Comparison of ENCODE assay signal across 17 mouse cellular contexts in the genomic region with DNA sequence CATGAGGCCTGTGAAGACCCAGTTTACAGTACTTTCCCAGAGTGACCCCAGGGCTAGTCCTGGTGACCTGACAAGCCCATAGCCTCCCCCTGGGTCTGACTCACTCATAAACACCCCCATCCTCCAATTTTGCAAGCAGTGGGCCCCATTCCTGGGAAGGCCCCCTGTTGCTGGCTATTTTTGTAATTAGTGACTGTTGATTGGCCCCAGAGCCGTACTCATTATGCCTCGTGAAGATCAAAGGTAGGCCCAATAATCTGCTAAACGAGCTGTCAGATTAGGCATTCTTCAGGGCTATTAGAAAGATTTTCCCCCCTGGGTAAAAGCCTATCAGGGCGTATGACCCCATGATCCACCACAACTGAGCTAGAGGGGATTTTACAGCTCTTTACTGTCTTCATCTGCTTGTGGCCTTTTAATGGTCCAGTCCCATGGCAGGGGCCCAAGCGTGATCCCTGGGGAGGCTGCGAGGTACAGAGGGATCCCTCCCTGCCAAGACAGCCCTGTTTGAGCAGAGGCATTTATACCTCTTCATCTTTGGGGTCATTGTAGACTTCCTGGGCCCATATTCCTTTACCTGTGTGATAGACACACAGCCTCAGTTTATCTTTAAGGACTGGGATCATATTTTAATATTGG.
DNase-seq lines count a peak whose midpoint lies in the region; ATAC-seq lines count a peak whose summit lies in the region.
"Had no signal": no experiment of that assay in that cellular context is flagged by ENCODE, and none has a peak within 500 bp of the region (broad histone marks: within the 10 kb centered on the region; RNA-seq: fewer than 3 reads in every experiment).

No protein-coding gene starts in this region.

- 18% methylated on average over 6 of the region's 6 CpGs for WGBS in forebrain, embryonic 12.5 days
- 12% methylated on average over 6 of the region's 6 CpGs for WGBS in forebrain, embryonic 15.5 days

- peaks cover 5% of the 10 kb centered on the region; the same call in 1 of the 2 replicates for H3K4me1 ChIP-seq in forebrain, embryonic 12.5 days
- H3K4me1 ChIP-seq in forebrain, embryonic 15.5 days = 0 out of 2 replicates have a peak, but pooled peaks cover 5% of the 10 kb centered on the region

- H3K9ac ChIP-seq in forebrain, embryonic 12.5 days = no peak overlapping the region
- H3K9ac ChIP-seq in forebrain, embryonic 15.5 days (replicated peaks) = no peak overlapping the region
- H3K9ac ChIP-seq: liver, embryonic 13.5 days had no signal

- H3K36me3 ChIP-seq in forebrain, embryonic 12.5 days (replicated peaks) = no peaks in the 10 kb centered on the region
- H3K36me3 ChIP-seq in forebrain, embryonic 15.5 days = no peaks in the 10 kb centered on the region
- H3K36me3 ChIP-seq: hindbrain, embryonic 10.5 days; liver, embryonic 13.5 days had no signal

- H3K4me2 ChIP-seq in forebrain, embryonic 12.5 days = no peak overlapping the region
- H3K4me2 ChIP-seq in forebrain, embryonic 15.5 days (replicated peaks) = no peak overlapping the region
- H3K4me2 ChIP-seq: heart, embryonic 11.5 days; liver, embryonic 13.5 days had no signal

- no peak overlapping the region for H3K4me3 ChIP-seq in forebrain, embryonic 12.5 days (replicated peaks)
- no peak overlapping the region for H3K4me3 ChIP-seq in forebrain, embryonic 15.5 days
- H3K4me3 ChIP-seq: hindbrain, embryonic 10.5 days; layer of hippocampus, adult 2 months; liver, embryonic 13.5 days had no signal

- ATAC-seq in forebrain, embryonic 12.5 days (ENCODE audit: low FRiP score) = peak; percentile 65
- ATAC-seq in forebrain, embryonic 15.5 days (replicated peaks) = no peak
- ATAC-seq: CD4-positive, CD25-positive, alpha-beta regulatory T cell, adult 4 months; inflammation-experienced regulatory T-cells, adult 6 months had no signal

- no peaks in the 10 kb centered on the region for H3K9me3 ChIP-seq in forebrain, embryonic 12.5 days
- no peaks in the 10 kb centered on the region for H3K9me3 ChIP-seq in forebrain, embryonic 15.5 days
- H3K9me3 ChIP-seq: hindbrain, embryonic 10.5 days; liver, embryonic 13.5 days had no signal

- no peaks in the 10 kb centered on the region; the same call in 1 of the 2 replicates for H3K27me3 ChIP-seq in forebrain, embryonic 12.5 days
- no peaks in the 10 kb centered on the region for H3K27me3 ChIP-seq in forebrain, embryonic 15.5 days

- DNase-seq in ovary, postnatal 10 days (ENCODE audit: low spot score) = peak; percentile 49
- no peak for DNase-seq in ovary, postnatal 36 days (ENCODE audit: low spot score)
- DNase-seq in gastrocnemius, postnatal 10 days = peak; percentile 50
- peak; percentile 85 for DNase-seq in testis, postnatal 10 days (ENCODE audit: low spot score)
- DNase-seq in urinary bladder, postnatal 14 days (ENCODE audit: low spot score) = no peak
- DNase-seq in right cerebral cortex, postnatal 4 days = no peak
- DNase-seq: cerebellum, adult 2 months; liver, embryonic 13.5 days; thymus, postnatal 4 days had no signal

- no peak overlapping the region for H3K27ac ChIP-seq in forebrain, embryonic 12.5 days
- no peak overlapping the region for H3K27ac ChIP-seq in forebrain, embryonic 15.5 days (replicated peaks)
- H3K27ac ChIP-seq: hindbrain, embryonic 10.5 days; layer of hippocampus, adult 2 months; liver, embryonic 13.5 days; stomach, postnatal 0 days had no signal

Comparison
In these comparisons a context has a peak if more than half of its experiments do, and no peak if none do; other contexts are left out.
1. DNase-seq: peak in ovary, postnatal 10 days (single experiment), gastrocnemius, postnatal 10 days (single experiment) and testis, postnatal 10 days (single experiment); none in ovary, postnatal 36 days (single experiment), urinary bladder, postnatal 14 days (single experiment) and right cerebral cortex, postnatal 4 days (single experiment).